Mouse (Mus musculus) liver, embryonic 16.5 days (tissue): ENCODE measurements around the gene Pigk. TPM values are rescaled to one million over a fixed set of nuclear protein-coding genes. Genes with fewer than 3 reads are reported as not detected.

Experiments
- ATAC-seq: fragments of 200-750 bp; cut with Nextera tagmentation; 2 replicates; pipeline ENCODE4 v1.8.0; 2017; ENCODE audit warnings: low read depth, mild to moderate bottlenecking, moderate number of reproducible peaks, moderate library complexity
- H3K27ac ChIP-seq: fragments of 300-500 bp; sonication (generic); 2 replicates; pipeline ENCODE4 v1.5.1; 2014; ENCODE audit warnings: mild to moderate bottlenecking, low read length
- H3K27me3 ChIP-seq: fragments of 300-500 bp; sonication (generic); 2 replicates; pipeline ENCODE4 v1.6.1; 2014; ENCODE audit warnings: low read depth, low read length, mixed read lengths; ENCODE audit not compliant: control insufficient read depth, insufficient read depth
- H3K36me3 ChIP-seq: fragments of 300-500 bp; sonication (generic); 2 replicates; pipeline ENCODE4 v1.6.1; 2014; ENCODE audit warnings: mild to moderate bottlenecking; ENCODE audit not compliant: control insufficient read depth, insufficient read depth
- H3K4me1 ChIP-seq: fragments of 300-500 bp; sonication (generic); 2 replicates; pipeline ENCODE4 v1.6.1; 2014; ENCODE audit warnings: low read depth, low read length, mixed read lengths; ENCODE audit not compliant: control insufficient read depth
- H3K4me2 ChIP-seq: fragments of 300-500 bp; sonication (generic); 2 replicates; pipeline ENCODE4 v1.6.1; 2014; ENCODE audit warnings: low read depth, low read length, mixed read lengths
- H3K4me3 ChIP-seq: fragments of 300-500 bp; sonication (generic); 2 replicates; pipeline ENCODE4 v1.5.1; 2014; ENCODE audit warnings: low read depth, mild to moderate bottlenecking, low read length
- H3K9ac ChIP-seq: fragments of 300-500 bp; sonication (generic); 2 replicates; pipeline ENCODE4 v1.6.1; 2014; ENCODE audit warnings: low read depth, low read length
- H3K9me3 ChIP-seq: fragments of 300-500 bp; sonication (generic); replicated peaks from 2 replicates; pipeline ENCODE4 v1.6.1; 2016; ENCODE audit warnings: low read length; ENCODE audit not compliant: control insufficient read depth
- WGBS: fragments of 180-500 bp; shearing (Covaris S2); extraction: QIAGEN DNeasy Blood & Tissue Kit; methylation state at CpG from one replicate; pipeline ENCODE4 v1.1.7; 2014; ENCODE audit not compliant: insufficient replicate concordance; 5-methylcytosine and 5-hydroxymethylcytosine counted together
- polyA plus RNA-seq: library from polyadenylated mRNA; unstranded; fragments of >200 nt; fragmentation: Nextera tagmentation; extraction: Ambion mirVana; gene quantifications from 2 replicates; pipeline ENCODE4 v1.2.1, GENCODE M21; 2015

The Pigk gene
- polyA plus RNA-seq, result 20.1 and 22.1 TPM in 2 replicates

GRCm38 (mm10) chr3:152713991-152714902, at the start of gene Pigk:
Gene Pigk, plus strand, starts transcription at chr3:152714100.
- peak; percentile 85 for ATAC-seq
- Histone ChIP-seq H3K4me3 (peak within 1 kb of the TSS; percentile 83), H3K4me2 (peak within 1 kb of the TSS; percentile 66), H3K9ac (peak within 1 kb of the TSS; percentile 78), H3K4me1 (peaks cover 7% of the 10 kb centered on the region), H3K9me3 (no peaks in the 10 kb centered on the region), H3K36me3 (no peaks in the 10 kb centered on the region), H3K27me3 (no peaks in the 10 kb centered on the region), H3K27ac (no peak within 1 kb of the TSS)
- WGBS, result under 1% methylated on average over 48 of the region's 48 CpGs

GRCm38 (mm10) chr3:152666991-152667355, 46.9 kb upstream of the Pigk start:
- Histone ChIP-seq H3K36me3 (no peaks in the 10 kb centered on the region), H3K4me1 (no peaks in the 10 kb centered on the region; the same call in none of the 2 replicates), H3K27me3 (peaks cover 31% of the 10 kb centered on the region), H3K9me3 (no peaks in the 10 kb centered on the region), H3K4me3 (no peak overlapping the region), H3K9ac (no peak overlapping the region), H3K4me2 (no peak overlapping the region; the same call in 1 of the 2 replicates), H3K27ac (no peak overlapping the region)
- 2% methylated on average over 16 of the region's 16 CpGs for WGBS
- ATAC-seq, result no peak

GRCm38 (mm10) chr3:152667356-152668211, 46.3 kb upstream of the Pigk start:
- 1% methylated on average over 79 of the region's 82 CpGs for WGBS
- no peak overlapping the region for H3K9ac ChIP-seq
- H3K9me3 ChIP-seq, result no peaks in the 10 kb centered on the region
- no peak for ATAC-seq
- no peaks in the 10 kb centered on the region for H3K36me3 ChIP-seq
- H3K27me3 ChIP-seq, result peaks cover 31% of the 10 kb centered on the region
- H3K27ac ChIP-seq, result no peak overlapping the region
- peak overlapping the region; percentile 33 for H3K4me3 ChIP-seq
- H3K4me1 ChIP-seq, result no peaks in the 10 kb centered on the region; the same call in none of the 2 replicates
- peak overlapping the region; percentile 47 for H3K4me2 ChIP-seq

- Histone ChIP-seq H3K4me2 (peak within 1 kb of the TSS; percentile 47), H3K9ac (no peak within 1 kb of the TSS), H3K36me3 (no peaks in the 10 kb centered on the region), H3K9me3 (no peaks in the 10 kb centered on the region), H3K27me3 (peaks cover 31% of the 10 kb centered on the region), H3K4me1 (no peaks in the 10 kb centered on the region; the same call in none of the 2 replicates), H3K4me3 (peak within 1 kb of the TSS; percentile 33), H3K27ac (no peak within 1 kb of the TSS)
- ATAC-seq, result no peak
- WGBS, result 3% methylated on average over 5 of the region's 5 CpGs
Measured at GRCm38 (mm10) chr3:152668239-152668638, 45.7 kb upstream of the Pigk start, which contains the start of gene Ak5. Gene Ak5, minus strand, starts transcription at chr3:152668360.

- no peak overlapping the region for H3K4me2 ChIP-seq
- H3K4me3 ChIP-seq, result no peak overlapping the region
- no peak overlapping the region for H3K9ac ChIP-seq
- H3K27me3 ChIP-seq, result peaks cover 31% of the 10 kb centered on the region
- no peaks in the 10 kb centered on the region for H3K36me3 ChIP-seq
- H3K9me3 ChIP-seq, result no peaks in the 10 kb centered on the region
- no peaks in the 10 kb centered on the region; the same call in none of the 2 replicates for H3K4me1 ChIP-seq
- WGBS, result 51% methylated on average over 2 of the region's 2 CpGs
- no peak overlapping the region for H3K27ac ChIP-seq
- ATAC-seq, result no peak
Measured at GRCm38 (mm10) chr3:152668793-152669192, 45.1 kb upstream of the Pigk start.

GRCm38 (mm10) chr3:152669783-152670182, 44.1 kb upstream of the Pigk start:
- no peak overlapping the region for H3K4me3 ChIP-seq
- no peaks in the 10 kb centered on the region for H3K9me3 ChIP-seq
- no peak overlapping the region for H3K9ac ChIP-seq
- no peak overlapping the region for H3K4me2 ChIP-seq
- H3K36me3 ChIP-seq, result no peaks in the 10 kb centered on the region
- no peaks in the 10 kb centered on the region; the same call in none of the 2 replicates for H3K4me1 ChIP-seq
- ATAC-seq, result no peak
- H3K27me3 ChIP-seq, result peaks cover 31% of the 10 kb centered on the region
- WGBS, result 44% methylated on average over 3 of the region's 3 CpGs
- H3K27ac ChIP-seq, result no peak overlapping the region

GRCm38 (mm10) chr3:152674663-152675062, 39.2 kb upstream of the Pigk start:
- Histone ChIP-seq H3K4me1 (no peaks in the 10 kb centered on the region), H3K4me2 (no peak overlapping the region), H3K27me3 (no peaks in the 10 kb centered on the region; the same call in 1 of the 2 replicates), H3K36me3 (no peaks in the 10 kb centered on the region), H3K4me3 (no peak overlapping the region), H3K27ac (no peak overlapping the region), H3K9ac (no peak overlapping the region), H3K9me3 (no peaks in the 10 kb centered on the region)
- ATAC-seq, result no peak
- 45% methylated on average over 6 of the region's 6 CpGs for WGBS

GRCm38 (mm10) chr3:152688532-152688931, 25.4 kb upstream of the Pigk start:
- no peaks in the 10 kb centered on the region for H3K9me3 ChIP-seq
- no peaks in the 10 kb centered on the region for H3K4me1 ChIP-seq
- no peaks in the 10 kb centered on the region for H3K36me3 ChIP-seq
- WGBS, result 56% methylated on average over 5 of the region's 5 CpGs
- H3K9ac ChIP-seq, result no peak overlapping the region
- H3K27ac ChIP-seq, result no peak overlapping the region
- no peak overlapping the region for H3K4me3 ChIP-seq
- H3K4me2 ChIP-seq, result no peak overlapping the region
- no peak for ATAC-seq
- no peaks in the 10 kb centered on the region for H3K27me3 ChIP-seq
